Mouse (Mus musculus) effector memory CD4-positive, alpha-beta T cell, adult 7 months (primary cell): ENCODE data around the gene Lrrc8e. TPM values are rescaled to one million over a fixed set of nuclear protein-coding genes. Genes with fewer than 3 reads are reported as not detected.

Experiments used
- polyA plus RNA-seq: library from polyadenylated mRNA; unstranded; fragments of 100-300 nt; shearing (Covaris generic); gene quantifications from one replicate; pipeline ENCODE4 v1.2.1, GENCODE M21; 2017

The Lrrc8e gene
- polyA plus RNA-seq, result 0.26 TPM

DNA sequence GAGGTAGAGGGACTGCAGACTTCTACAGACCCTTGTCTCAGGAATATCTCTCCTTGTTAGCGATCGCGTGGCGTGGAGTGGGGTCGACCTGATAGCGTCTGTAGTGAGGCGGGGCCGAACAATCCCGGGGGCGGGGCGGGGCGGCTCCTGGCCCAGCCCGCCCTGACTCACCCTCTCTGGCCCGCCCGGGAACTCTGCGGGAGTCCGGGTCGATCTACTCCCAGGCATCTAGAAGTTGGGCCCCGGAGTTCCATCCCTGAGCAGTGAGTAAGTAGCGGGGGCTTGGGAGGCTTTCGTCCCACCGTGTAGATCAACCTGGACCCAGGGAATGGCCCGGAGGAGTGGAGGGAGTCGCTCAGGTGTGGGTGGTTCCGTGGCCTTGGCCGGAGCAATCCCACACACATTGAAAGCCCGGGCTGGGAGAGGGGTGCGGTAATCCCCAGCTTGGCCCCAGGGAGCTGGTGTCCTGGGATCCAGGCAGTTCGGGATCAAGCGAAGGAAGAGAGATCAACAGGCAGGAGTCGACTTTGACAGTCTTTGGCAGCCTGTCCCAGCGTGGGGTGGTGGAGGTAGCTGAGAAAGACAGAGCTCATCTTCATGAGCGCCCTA lies at the start of gene Lrrc8e:
Lrrc8e (plus strand) TSS at position 89 of the 609 bp plus-strand sequence.

GRCm38 (mm10) chr8:4216791-4217621 lies 9.6 kb upstream of the Lrrc8e start, which contains the start of gene Prr36:
Gene Prr36 (minus strand): TSS chr8:4217459.

GRCm38 (mm10) chr8:4238434-4239192 lies 12.0 kb downstream of the Lrrc8e start, which contains the start of the genes Map2k7 and Gm49320:
Gene Map2k7 (plus strand): TSS chr8:4238740.
Gene Gm49320 (plus strand): TSS chr8:4238865.

DNA sequence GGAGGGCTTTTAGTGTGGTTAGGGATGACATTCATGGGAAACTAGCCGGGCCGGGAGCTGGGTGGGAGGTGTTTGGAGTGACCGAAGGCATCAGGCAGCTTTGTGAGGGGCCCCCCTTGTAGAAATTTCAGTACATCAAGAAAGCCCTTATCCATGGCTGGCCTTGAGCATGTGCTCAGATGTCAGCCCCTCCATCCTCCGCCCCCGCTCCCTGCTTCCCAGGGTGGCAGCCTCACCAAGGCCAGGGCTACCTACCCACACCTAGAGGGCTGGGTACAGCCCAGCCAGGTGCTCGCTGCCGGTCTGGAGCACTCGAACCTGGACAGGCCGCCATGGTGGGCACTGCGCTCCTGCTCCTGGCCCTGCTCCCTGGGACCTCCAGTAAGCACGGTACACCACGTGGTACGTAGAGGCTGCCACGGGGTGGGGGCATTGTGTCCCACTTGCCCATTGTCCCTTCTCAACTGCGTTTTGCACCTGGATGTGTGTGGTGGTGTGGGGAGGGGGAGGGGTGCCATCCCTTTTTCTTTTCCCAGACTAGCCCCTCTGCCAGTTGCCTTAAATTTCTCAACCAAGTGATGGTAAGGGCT lies 21.4 kb downstream of the Lrrc8e start, which contains the start of gene Tgfbr3l:
Tgfbr3l (plus strand) TSS at position 264 of the 590 bp plus-strand sequence.

GRCm38 (mm10) chr8:4252934-4253841 lies 26.6 kb downstream of the Lrrc8e start, which contains the start of gene Snapc2:
Gene Snapc2 (plus strand): TSS chr8:4253080.

DNA sequence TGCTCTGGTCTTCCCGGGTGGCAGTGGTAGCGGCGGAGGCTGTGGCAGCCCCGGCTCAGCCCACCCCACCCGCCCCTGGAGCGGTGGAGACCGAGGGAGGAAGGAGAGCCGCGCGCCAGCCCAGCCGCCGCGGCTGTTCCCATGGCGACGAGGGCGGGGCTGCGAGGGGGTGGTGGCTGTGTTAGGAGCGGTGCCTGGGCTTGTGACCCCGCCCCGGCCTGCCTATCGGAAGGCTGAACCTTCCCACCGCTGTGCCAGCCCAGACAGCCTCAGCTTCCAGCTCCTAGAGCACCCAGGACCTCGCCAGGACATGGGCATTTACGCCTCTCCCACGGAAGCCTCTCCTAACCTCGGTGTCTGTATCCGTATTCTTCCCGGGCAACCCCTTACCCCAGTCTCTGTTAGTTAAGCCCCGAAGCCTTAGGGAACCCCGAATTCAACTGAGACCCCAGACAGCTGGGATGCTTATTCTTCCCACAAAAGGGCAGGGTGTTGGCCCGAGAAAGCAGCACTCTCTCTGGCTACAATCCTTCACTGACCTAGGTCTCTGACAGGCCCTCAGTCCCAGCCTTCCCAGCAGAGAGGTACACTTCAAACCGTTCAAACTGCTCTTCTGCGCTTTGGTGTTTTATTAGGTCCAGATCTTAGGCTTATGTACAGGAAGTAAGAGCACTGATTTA lies 32.6 kb downstream of the Lrrc8e start, which contains the start of gene Ctxn1:
Ctxn1 (minus strand) TSS at position 150 of the 680 bp plus-strand sequence.

GRCm38 (mm10) chr8:4275275-4276110 lies 48.9 kb downstream of the Lrrc8e start, which contains the start of gene Timm44:
Gene Timm44 (minus strand): TSS chr8:4275913.

Other genes starting within 250 kb of the Lrrc8e start
- 0.38 TPM for gene Cd209f, start 121.0 kb upstream of the Lrrc8e start, polyA plus RNA-seq
- 0.87 TPM for gene Cd209g, start 92.7 kb upstream of the Lrrc8e start, polyA plus RNA-seq
- 10.3 TPM for gene Evi5l, start 60.3 kb upstream of the Lrrc8e start, polyA plus RNA-seq
- 0.12 TPM for gene Prr36, start 9.4 kb upstream of the Lrrc8e start, polyA plus RNA-seq
- gene Map2k7, start 11.9 kb downstream of the Lrrc8e start, polyA plus RNA-seq, result 80.1 TPM
- gene Gm49320, start 12.0 kb downstream of the Lrrc8e start, polyA plus RNA-seq, result 0.35 TPM
- 1.1 TPM for gene Tgfbr3l, start 21.4 kb downstream of the Lrrc8e start, polyA plus RNA-seq
- 13.9 TPM for gene Snapc2, start 26.3 kb downstream of the Lrrc8e start, polyA plus RNA-seq
- gene Ctxn1, start 32.4 kb downstream of the Lrrc8e start, polyA plus RNA-seq, result 0.95 TPM
- gene Timm44, start 49.1 kb downstream of the Lrrc8e start, polyA plus RNA-seq, result 49.1 TPM
- gene Ccl25, start 98.4 kb downstream of the Lrrc8e start, polyA plus RNA-seq, result 4.7 TPM
- 211 TPM for gene Elavl1, start 98.6 kb downstream of the Lrrc8e start, polyA plus RNA-seq